Mouse (Mus musculus): ENCODE data around the gene Efnb3.

DNA sequence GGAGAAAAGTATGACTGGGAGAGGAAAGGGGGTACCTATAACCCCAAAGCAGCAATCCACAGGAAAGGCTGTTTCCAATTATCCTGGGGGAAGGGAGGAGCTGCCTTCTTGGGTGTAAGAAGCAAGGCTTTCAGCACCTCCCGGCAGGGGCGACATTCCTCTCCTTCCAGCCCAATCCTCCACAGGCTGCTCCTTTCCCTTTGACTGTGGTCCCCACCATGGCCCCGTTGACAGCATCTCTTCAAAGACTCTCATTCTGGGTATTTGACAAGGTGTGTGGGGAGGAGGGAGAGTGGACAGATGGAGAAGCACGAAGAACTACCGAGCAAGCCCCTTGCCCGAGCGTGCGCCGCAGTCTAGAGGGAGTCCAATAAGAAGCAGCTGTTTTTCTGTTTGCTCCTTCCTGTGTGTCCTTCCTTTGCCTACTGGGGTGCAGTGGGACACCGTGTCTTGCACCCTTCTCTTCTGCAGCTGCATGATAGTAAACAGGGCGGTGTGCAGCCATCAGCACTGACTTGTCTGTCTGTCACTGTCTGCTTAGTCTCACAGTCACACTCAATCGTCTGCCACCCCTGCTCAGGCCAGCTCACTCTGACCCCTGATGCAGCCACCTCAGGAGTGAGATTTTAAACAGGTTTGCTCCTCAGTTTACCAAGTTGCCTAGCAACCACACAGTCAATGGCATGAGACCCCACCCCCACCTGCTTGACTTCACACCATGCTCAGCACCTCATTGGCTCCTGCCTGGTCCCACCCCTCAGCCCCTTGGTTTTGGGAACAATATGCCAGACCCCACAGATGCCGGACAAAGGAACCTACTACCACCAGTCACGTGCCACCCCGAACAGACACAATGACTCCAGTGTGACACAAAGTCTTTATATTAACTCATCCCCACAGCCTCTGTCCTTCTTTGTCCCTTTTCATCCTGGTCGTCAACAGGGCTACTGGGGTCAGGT lies 1.2 kb upstream of the Efnb3 start:
- no peak for TF ChIP-seq CTCF (IDR thresholded peaks at IDR 0.05; ENCODE audit: extremely low read depth, insufficient read depth, low read length)
- no peak for TF ChIP-seq POLR2A (IDR thresholded peaks at IDR 0.05; ENCODE audit: extremely low read depth, insufficient read depth, low read length)

Data from cortical plate, adult 2 months (tissue).